In genomic region chr8:76901430-76902204, GRCm38 (mm10) we compare ENCODE assay signal across 8 mouse cellular contexts. TPM values are rescaled to one million over a fixed set of nuclear protein-coding genes. Genes with fewer than 3 reads are reported as not detected.
A peak's percentile ranks its signal among the peaks of the same experiment; 100 is the strongest.
DNase-seq lines count a peak whose midpoint lies in the region; ATAC-seq lines count a peak whose summit lies in the region.

No protein-coding gene starts in this region.

- peaks cover 33% of the 10 kb centered on the region for H3K4me1 ChIP-seq in hindbrain, embryonic 13.5 days (replicated peaks)

- H3K36me3 ChIP-seq in hindbrain, embryonic 13.5 days: no peaks in the 10 kb centered on the region

- no peaks in the 10 kb centered on the region for H3K9me3 ChIP-seq in hindbrain, embryonic 13.5 days

- peaks cover 54% of the 10 kb centered on the region for H3K27me3 ChIP-seq in hindbrain, embryonic 13.5 days

- H3K27ac ChIP-seq in hindbrain, embryonic 13.5 days: no peak overlapping the region

- peak overlapping the region; percentile 71 for H3K4me3 ChIP-seq in hindbrain, embryonic 13.5 days

- under 1% methylated on average over 41 of the region's 41 CpGs for WGBS in hindbrain, embryonic 13.5 days

- ATAC-seq in hindbrain, embryonic 13.5 days (ENCODE audit: low FRiP score): peak; percentile 97

- H3K4me2 ChIP-seq in hindbrain, embryonic 13.5 days: peak overlapping the region; percentile 100

- peak overlapping the region; percentile 79 for H3K9ac ChIP-seq in hindbrain, embryonic 13.5 days

- peak; percentile 99 for DNase-seq in R1 (ENCODE audit: low read depth, low spot score)
- peak; percentile 96 to 97 for DNase-seq in cerebellum, postnatal 14 days
- DNase-seq in frontal cortex, postnatal 25 days (ENCODE audit: low spot score in 2 of 2): peak; percentile 92 to 96
- peak; percentile 92 to 97 for DNase-seq in layer of hippocampus, postnatal 14 days (ENCODE audit: low spot score in 2 of 2)
- peak; percentile 99 for DNase-seq in lung, postnatal 10 days
- DNase-seq in ovary, postnatal 14 days (ENCODE audit: low spot score): peak; percentile 91
- DNase-seq in thymus, postnatal 10 days (ENCODE audit: low spot score in 2 of 2): peak; percentile 65 to 67

RNA-seq across cellular contexts. Expression of gene Nr3c2, which starts 2.4 kb away (rescaled TPM):
- 2.3 and 3.4 TPM in 2 replicates for polyA plus RNA-seq in hindbrain, embryonic 13.5 days (2015; fragmentation: Nextera tagmentation; extraction: Ambion mirVana)
- total RNA-seq in layer of hippocampus, postnatal 14 days (2021): 100 to 1,000 TPM; 129 to 136 TPM
